ENCODE assay signal across 13 mouse cellular contexts in the genomic region with DNA sequence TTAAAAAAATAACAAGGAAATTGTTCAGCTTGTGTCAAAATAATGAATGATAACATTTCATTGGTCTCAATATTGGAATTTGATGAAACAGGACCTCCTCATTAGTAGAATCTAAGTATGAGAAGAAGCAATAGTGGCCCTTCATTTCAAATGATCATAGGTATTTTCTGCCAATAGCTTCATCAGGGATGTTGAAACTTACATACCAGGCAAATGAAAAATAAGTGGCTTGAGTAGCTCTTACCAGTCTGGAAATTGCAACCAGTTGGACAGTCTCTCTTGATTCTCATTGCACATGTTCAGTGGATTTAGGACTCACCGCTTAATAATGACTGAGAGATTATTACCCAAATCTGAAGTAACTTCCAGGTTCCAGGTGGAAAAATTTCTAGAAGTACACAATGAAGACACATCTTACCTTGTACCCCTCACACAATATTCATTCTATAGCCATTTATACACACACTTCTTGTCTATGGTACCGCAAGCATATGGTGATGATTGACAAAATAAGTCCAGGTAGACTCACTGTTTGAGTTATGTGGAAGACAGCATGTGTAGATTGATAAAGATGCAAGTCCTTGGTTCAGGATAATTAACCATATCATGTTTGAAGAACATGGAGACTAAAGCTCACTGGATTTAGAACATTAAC. TPM values are rescaled to one million over a fixed set of nuclear protein-coding genes. Genes with fewer than 3 reads are reported as not detected.
DNase-seq lines count a peak whose midpoint lies in the region; ATAC-seq and TF ChIP-seq lines count a peak whose summit lies in the region.
"Not testable (repeated sequence)": the region's sequence is repeated elsewhere in the genome, so short reads cannot be mapped to it uniquely, and the experiment has no call there.
"Had no signal": no experiment of that assay in that cellular context is flagged by ENCODE, and none has a peak within 500 bp of the region (broad histone marks: within the 10 kb centered on the region; RNA-seq: fewer than 3 reads in every experiment).

No protein-coding gene starts in this region.

- not testable (repeated sequence) for H3K4me3 ChIP-seq in heart, embryonic 14.5 days (ENCODE audit: control insufficient read depth in 1 of 2, insufficient read depth in 1 of 2, low read depth in 1 of 2, low read length in 2 of 2); limb, embryonic 12.5 days (replicated peaks); liver, postnatal 0 days (ENCODE audit: low read depth, low read length); midbrain, postnatal 0 days (ENCODE audit: low read depth, low read length)

- TF ChIP-seq CTCF in liver, postnatal 0 days (IDR thresholded peaks at IDR 0.05; ENCODE audit: low read depth); midbrain, postnatal 0 days (IDR thresholded peaks at IDR 0.05): not testable (repeated sequence)

- H3K27ac ChIP-seq in heart, embryonic 14.5 days (replicated peaks in 1 of 2; ENCODE audit: control insufficient read depth in 1 of 2, insufficient read depth in 1 of 2, low read depth in 2 of 2, low read length in 2 of 2); limb, embryonic 12.5 days; liver, postnatal 0 days (ENCODE audit: low read depth); midbrain, postnatal 0 days (ENCODE audit: low read depth, low read length): not testable (repeated sequence)

- not testable (repeated sequence) for H3K27me3 ChIP-seq in heart, embryonic 14.5 days (ENCODE audit: control insufficient read depth, insufficient read depth, low read length); limb, embryonic 12.5 days; liver, postnatal 0 days (ENCODE audit: insufficient read depth, low read length); midbrain, postnatal 0 days (ENCODE audit: insufficient read depth, low read length)

- TF ChIP-seq EP300 in liver, postnatal 0 days (IDR thresholded peaks at IDR 0.05; ENCODE audit: low read depth) = not testable (repeated sequence)

- H3K4me2 ChIP-seq in heart, embryonic 14.5 days (ENCODE audit: low read length); limb, embryonic 12.5 days; liver, postnatal 0 days (ENCODE audit: low read depth, low read length); midbrain, postnatal 0 days (ENCODE audit: low read depth, low read length, poor library complexity, severe bottlenecking): not testable (repeated sequence)

- not testable (repeated sequence) for H3K4me1 ChIP-seq in heart, embryonic 14.5 days (ENCODE audit: control insufficient read depth in 2 of 2, insufficient read depth in 2 of 2, low read length in 2 of 2); limb, embryonic 12.5 days (replicated peaks); liver, postnatal 0 days (ENCODE audit: insufficient read depth); midbrain, postnatal 0 days (ENCODE audit: insufficient read depth, low read length)

- H3K9ac ChIP-seq in heart, embryonic 14.5 days (ENCODE audit: low read length); limb, embryonic 12.5 days (replicated peaks); liver, postnatal 0 days (replicated peaks); midbrain, postnatal 0 days (replicated peaks; ENCODE audit: low read length, poor library complexity, severe bottlenecking): not testable (repeated sequence)

- not testable (repeated sequence) for H3K36me3 ChIP-seq in heart, embryonic 14.5 days (ENCODE audit: control insufficient read depth, insufficient read depth, low read length); limb, embryonic 12.5 days; liver, postnatal 0 days (replicated peaks; ENCODE audit: insufficient read depth, low read length); midbrain, postnatal 0 days (ENCODE audit: insufficient read depth, low read length)

- 83% methylated on average over 2 of the region's 2 CpGs for WGBS in heart, embryonic 14.5 days
- WGBS in limb, embryonic 12.5 days = 89% methylated on average over 2 of the region's 2 CpGs
- WGBS in liver, postnatal 0 days (ENCODE audit: insufficient replicate concordance) = 84% methylated on average over 2 of the region's 2 CpGs
- WGBS in midbrain, postnatal 0 days = 90% methylated on average over 2 of the region's 2 CpGs

- peaks cover 54% of the 10 kb centered on the region for H3K9me3 ChIP-seq in heart, embryonic 14.5 days (ENCODE audit: control insufficient read depth, low read length)
- peaks cover 56% of the 10 kb centered on the region for H3K9me3 ChIP-seq in limb, embryonic 12.5 days
- H3K9me3 ChIP-seq in liver, postnatal 0 days (ENCODE audit: low read length) = peaks cover 41% of the 10 kb centered on the region
- H3K9me3 ChIP-seq in midbrain, postnatal 0 days (ENCODE audit: low read length) = peaks cover 48% of the 10 kb centered on the region

- ATAC-seq in erythroblast, adult 5-6 weeks (replicated peaks; ENCODE audit: low FRiP score, poor library complexity, severe bottlenecking) = 0 out of 2 replicates have a peak, but pooled peaks have one; percentile 11
- peak; percentile 45; the same call in 1 of the 2 replicates for ATAC-seq in heart, embryonic 14.5 days (ENCODE audit: insufficient number of reproducible peaks, insufficient read depth, low FRiP score, low read depth)
- peak; percentile 25 for ATAC-seq in inflammation-experienced regulatory T-cells, adult 6 months
- ATAC-seq in limb, embryonic 12.5 days (ENCODE audit: insufficient number of reproducible peaks, insufficient read depth, low FRiP score, low TSS enrichment, low read depth) = peak; percentile 82; the same call in 1 of the 2 replicates
- peak; percentile 41; the same call in 1 of the 2 replicates for ATAC-seq in liver, postnatal 0 days
- peak; percentile 64 for ATAC-seq in midbrain, postnatal 0 days (ENCODE audit: low FRiP score)

- DNase-seq in R1 (ENCODE audit: low read depth, low spot score) = peak; percentile 33
- DNase-seq in liver, postnatal 0 days; midbrain, postnatal 0 days (ENCODE audit: low spot score): not testable (repeated sequence)
- DNase-seq in yolk sac, embryonic 10.5 days (ENCODE audit: low spot score) = peak; percentile 5

RNA-seq across cellular contexts. Expression of a gene that starts 25.9 kb away (rescaled TPM):
- not detected in 2 replicates for total RNA-seq in erythroblast, adult 5-6 weeks (2015; ENCODE audit: low replicate concordance)
- not detected in 2 replicates for total RNA-seq in erythroblast, adult 5-6 weeks (2017; ENCODE audit: low replicate concordance)
- polyA plus RNA-seq in heart, embryonic 14.5 days (2014; fragmentation: Nextera tagmentation; extraction: Ambion mirVana) = 0.19 TPM in 1 of 2 replicates, not detected in the other
- not detected for polyA plus RNA-seq in inflammation-experienced regulatory T-cells, adult 6 months (2017; shearing (Covaris generic))
- 0.26 TPM in 1 of 2 replicates, not detected in the other for polyA plus RNA-seq in limb, embryonic 12.5 days (2016; fragmentation: Nextera tagmentation; extraction: Ambion mirVana)
- polyA plus RNA-seq in liver, postnatal 0 days (2015; fragmentation: Nextera tagmentation; extraction: Ambion mirVana) = not detected in 2 replicates
- not detected in 2 replicates for total RNA-seq in midbrain, postnatal 0 days (2014; rRNA removed)
- not detected in 2 replicates for polyA plus RNA-seq in midbrain, postnatal 0 days (2015; fragmentation: Nextera tagmentation; extraction: Ambion mirVana)
- total RNA-seq: forebrain, postnatal 0 days; gastrocnemius, adult 8-10 months; layer of hippocampus, postnatal 25 days; left cerebral cortex, postnatal 36 days had no signal
- polyA plus RNA-seq: forebrain, postnatal 0 days; midbrain, embryonic 16.5 days had no signal

RNA-seq across cellular contexts. Expression of a gene that starts 29.7 kb away (rescaled TPM):
- not detected in 2 replicates for total RNA-seq in erythroblast, adult 5-6 weeks (2015; ENCODE audit: low replicate concordance)
- not detected in 2 replicates for total RNA-seq in erythroblast, adult 5-6 weeks (2017; ENCODE audit: low replicate concordance)
- polyA plus RNA-seq in heart, embryonic 14.5 days (2014; fragmentation: Nextera tagmentation; extraction: Ambion mirVana) = not detected in 2 replicates
- 1 to 10 TPM in 1 of 3 experiments, under 1 TPM in 2; 0.54 to 1.0 (median 0.65) TPM for polyA plus RNA-seq in inflammation-experienced regulatory T-cells, adult 6 months (2017; shearing (Covaris generic))
- 0.09 TPM in 1 of 2 replicates, not detected in the other for polyA plus RNA-seq in limb, embryonic 12.5 days (2016; fragmentation: Nextera tagmentation; extraction: Ambion mirVana)
- polyA plus RNA-seq in liver, postnatal 0 days (2015; fragmentation: Nextera tagmentation; extraction: Ambion mirVana) = 0.08 TPM in 1 of 2 replicates, not detected in the other
- 0.09 TPM in 1 of 2 replicates, not detected in the other for total RNA-seq in midbrain, postnatal 0 days (2014; rRNA removed)
- 0.06 and 0.14 TPM in 2 replicates for polyA plus RNA-seq in midbrain, postnatal 0 days (2015; fragmentation: Nextera tagmentation; extraction: Ambion mirVana)
- total RNA-seq: forebrain, postnatal 0 days had no signal
- polyA plus RNA-seq: forebrain, postnatal 0 days had no signal

Comparison
In these comparisons a context has a peak if more than half of its experiments do, and no peak if none do; other contexts are left out.
1. ATAC-seq: peak in every context shown above with its lines; median percentile 82 in limb, embryonic 12.5 days; 64 in midbrain, postnatal 0 days; 45 in heart, embryonic 14.5 days; 41 in liver, postnatal 0 days; 25 in inflammation-experienced regulatory T-cells, adult 6 months; 11 in erythroblast, adult 5-6 weeks.